Mouse (Mus musculus): ENCODE measurements around the gene Alkbh3.

The Alkbh3 gene

GRCm38 (mm10) chr2:93953726-93954125 lies 56.9 kb downstream of the Alkbh3 start:
- peak; percentile 12 for DNase-seq

DNA sequence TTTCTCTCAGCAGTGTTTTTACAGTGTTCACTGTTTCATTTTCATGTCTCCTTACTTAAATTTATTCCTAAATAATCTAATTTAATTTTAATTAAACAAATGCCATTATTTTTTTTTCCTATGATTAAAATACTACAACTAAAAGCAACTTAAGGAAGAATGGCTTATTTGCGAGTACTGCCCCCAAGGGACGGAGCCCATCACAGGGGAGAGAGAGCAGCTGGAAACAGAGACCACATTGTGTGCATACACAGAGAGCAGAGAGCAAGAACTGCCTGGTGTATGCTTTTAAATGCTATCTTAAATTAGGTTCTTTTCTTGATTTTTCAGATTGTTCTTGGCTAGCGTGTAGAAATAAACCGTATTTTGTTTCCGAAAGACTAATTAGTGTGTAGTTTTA lies 63.6 kb downstream of the Alkbh3 start:
- no peak for DNase-seq

- DNase-seq: no peak
Observed at GRCm38 (mm10) chr2:93944855-93945254, 65.8 kb downstream of the Alkbh3 start.

DNA sequence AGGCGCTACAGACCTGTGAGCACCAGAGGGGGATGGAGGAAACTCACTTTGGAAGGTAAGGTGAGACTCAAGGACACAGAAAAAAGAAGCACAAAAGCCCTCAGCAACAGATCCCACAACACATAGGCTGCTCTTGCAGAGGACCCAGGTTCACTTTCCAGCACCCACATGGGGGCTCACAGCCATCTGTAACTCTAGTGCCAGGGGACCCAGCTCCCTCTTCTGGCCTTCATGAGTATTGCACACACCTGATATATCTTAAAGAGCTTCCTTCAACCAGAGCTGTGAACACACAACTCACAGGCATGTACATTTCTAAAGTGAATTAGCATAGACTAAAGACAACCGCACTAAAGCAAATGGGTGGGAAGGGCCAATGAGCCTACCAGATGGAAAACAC lies 66.5 kb downstream of the Alkbh3 start:
- DNase-seq: no peak

DNA sequence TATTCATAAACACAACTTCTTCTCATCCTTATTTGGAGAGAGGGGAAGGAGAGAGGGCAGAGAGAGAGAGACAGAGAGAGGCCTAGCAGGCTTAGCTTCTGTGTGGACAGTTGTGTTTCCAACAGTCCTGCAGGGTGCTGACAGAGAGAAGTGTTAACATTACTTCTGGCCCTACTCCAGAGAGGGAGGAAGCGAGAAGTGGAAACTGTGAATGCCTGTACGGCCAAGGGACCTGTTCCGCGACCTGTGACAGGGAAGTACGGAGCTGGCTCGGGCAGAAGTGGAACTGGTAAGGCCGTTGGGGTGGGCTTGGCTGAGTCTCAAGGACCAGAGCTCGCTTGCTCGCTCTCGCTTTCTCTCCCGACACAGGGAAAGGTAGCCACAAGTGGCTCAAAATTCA lies 68.9 kb downstream of the Alkbh3 start:
- no peak for DNase-seq

DNA sequence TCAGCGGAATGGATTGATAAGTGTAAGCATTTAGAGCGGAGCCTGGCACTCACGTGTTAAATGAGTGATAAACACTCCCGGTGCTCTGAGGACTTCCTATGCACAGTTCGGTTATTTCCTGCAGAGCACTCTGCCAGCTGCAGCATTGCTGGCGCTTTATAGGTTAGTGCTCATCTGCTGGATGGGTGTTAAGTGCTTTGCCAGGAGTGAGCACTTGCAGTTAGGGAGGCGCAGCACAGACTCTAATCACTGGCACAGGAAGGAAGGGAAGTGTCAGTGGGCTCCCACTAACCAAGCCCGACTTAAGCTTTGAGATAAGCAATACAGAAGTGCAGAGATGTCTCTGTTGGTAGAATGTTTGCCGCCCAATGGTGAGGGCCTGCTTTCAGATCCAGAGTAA lies 72.1 kb downstream of the Alkbh3 start:
- DNase-seq: no peak

All from cerebellum, adult 11-12 months (tissue).